Mouse (Mus musculus) common myeloid progenitor, adult 5-6 weeks (primary cell): ENCODE results near the gene Spint2. TPM values are rescaled to one million over a fixed set of nuclear protein-coding genes. Genes with fewer than 3 reads are reported as not detected.

ENCODE experiments used
- ATAC-seq: replicated peaks from 2 replicates; pipeline ENCODE4 v1.8.0; 2016; ENCODE audit warnings: low read depth, mild to moderate bottlenecking, moderate TSS enrichment, inconsistent platforms; ENCODE audit not compliant: poor library complexity, severe bottlenecking
- total RNA-seq: library from RNA; stranded (forward); fragments of 200-1000, 187-1606 nt; gene quantifications from 2 replicates; pipeline ENCODE4 v1.2.3, GENCODE M21; 2017

The Spint2 gene
- total RNA-seq, 1 experiment from 2014 or later: 25.3 TPM

GRCm38 (mm10) chr7:29287481-29287880 is 5.8 kb upstream of the Spint2 start:
- no peak for ATAC-seq

DNA sequence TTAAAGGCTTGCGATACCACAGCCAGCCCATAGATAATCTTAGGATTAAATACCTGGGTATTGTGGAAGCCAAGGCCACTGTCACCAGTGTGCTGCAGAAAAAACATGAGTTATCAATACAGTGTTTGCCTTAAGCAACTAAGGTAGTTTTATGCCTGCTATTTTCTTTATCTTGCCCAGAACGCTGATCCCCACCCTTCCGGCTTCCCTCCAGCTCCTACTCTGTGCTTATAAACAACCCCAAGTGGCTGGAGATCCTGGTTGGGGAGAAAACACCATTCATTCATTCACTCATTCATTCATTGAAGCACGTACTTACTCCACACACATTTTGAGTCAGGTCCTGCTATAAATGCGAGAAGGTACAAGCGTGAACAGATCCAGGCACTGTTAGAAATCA is 2.8 kb upstream of the Spint2 start:
- ATAC-seq: no peak

GRCm38 (mm10) chr7:29283876-29284275 is 2.2 kb upstream of the Spint2 start:
- ATAC-seq: no peak

GRCm38 (mm10) chr7:29282074-29282554 is 402 bp upstream of the Spint2 start:
- ATAC-seq: peak; percentile 36; the same call in 1 of the 2 replicates

DNA sequence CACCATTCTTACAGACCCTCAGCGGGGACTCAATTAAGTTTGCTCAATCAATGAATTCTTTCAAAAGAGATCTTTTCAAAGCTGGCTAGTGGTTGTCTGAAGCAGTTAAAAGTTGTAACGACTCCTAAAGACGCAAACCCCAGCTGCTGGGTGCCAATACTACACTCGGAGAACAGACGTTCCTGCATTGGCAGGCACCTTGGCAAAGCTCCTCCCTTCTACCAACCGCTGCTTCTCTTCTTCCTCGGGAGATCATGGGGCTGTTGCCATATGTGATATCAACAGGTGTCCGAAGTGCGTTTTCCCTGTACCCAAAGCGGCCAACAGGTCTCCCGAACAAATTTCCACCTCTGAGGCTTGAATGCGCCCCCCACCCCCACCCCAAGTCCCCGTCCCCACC is 911 bp downstream of the Spint2 start:
- peak; percentile 40; the same call in 1 of the 2 replicates for ATAC-seq

- ATAC-seq: no peak
These were observed 1.8 kb downstream of the Spint2 start for GRCm38 (mm10) chr7:29279924-29280323.

GRCm38 (mm10) chr7:29279261-29279660 is 2.5 kb downstream of the Spint2 start:
- ATAC-seq: no peak

GRCm38 (mm10) chr7:29277510-29277909 is 4.2 kb downstream of the Spint2 start:
- no peak for ATAC-seq

DNA sequence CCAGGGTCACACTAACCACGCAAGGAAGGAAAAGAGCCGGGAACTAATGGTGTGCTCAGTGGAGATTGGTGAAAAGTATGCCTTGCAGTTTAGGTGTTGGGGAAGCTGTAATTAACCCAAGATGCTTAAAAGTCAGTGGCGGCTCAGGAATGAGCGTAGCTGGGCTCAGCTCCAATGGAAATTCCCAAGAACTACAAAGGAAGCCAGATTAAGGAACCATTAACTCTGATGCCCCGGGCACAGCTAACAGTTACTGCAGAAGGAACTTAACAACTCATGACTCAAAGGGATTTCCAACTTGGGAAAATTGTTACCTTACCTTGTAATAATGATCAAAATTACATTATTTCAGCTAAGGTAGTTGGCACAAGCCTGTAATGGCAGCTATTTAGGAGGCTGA is 5.0 kb downstream of the Spint2 start:
- ATAC-seq: no peak

DNA sequence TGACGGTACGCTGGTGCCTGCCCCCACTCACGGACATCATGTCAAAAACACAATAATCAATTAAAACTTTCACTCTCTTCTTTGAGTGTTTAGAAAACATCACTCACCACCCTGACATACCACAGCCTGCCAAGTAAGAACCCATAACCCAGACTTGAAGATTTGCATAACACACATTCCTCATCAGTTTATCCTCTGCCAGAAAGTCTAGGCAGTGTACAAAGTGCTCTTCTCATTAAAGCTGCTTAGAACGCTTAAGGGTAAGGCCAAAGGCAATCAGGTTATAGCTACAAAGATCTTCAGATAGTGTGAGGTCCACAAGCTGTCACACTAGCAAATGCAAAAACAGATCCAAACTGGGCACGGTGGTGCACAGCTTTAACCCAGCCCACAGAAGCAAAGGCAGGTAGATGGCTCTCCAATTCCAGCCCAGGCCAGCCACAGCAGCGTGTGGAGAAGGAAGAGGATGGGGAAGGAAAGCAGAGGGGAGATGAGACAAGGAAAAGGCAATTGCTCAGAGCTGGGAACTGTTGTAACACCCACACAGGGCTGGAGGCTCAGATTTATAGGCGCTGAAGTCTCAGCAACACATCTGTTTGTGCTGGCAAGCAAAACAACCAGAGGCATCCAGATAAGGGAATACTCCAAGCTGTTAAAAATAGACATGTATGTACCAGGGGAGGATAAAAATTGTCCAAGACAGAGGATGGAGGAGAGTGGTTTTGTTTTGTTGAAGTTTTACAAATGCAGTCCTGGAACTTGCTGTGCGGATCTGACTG is 9.8 kb downstream of the Spint2 start:
- ATAC-seq: no peak

- ATAC-seq: peak; percentile 32; the same call in 1 of the 2 replicates
These were observed 11.3 kb downstream of the Spint2 start for GRCm38 (mm10) chr7:29270445-29270844.

DNA sequence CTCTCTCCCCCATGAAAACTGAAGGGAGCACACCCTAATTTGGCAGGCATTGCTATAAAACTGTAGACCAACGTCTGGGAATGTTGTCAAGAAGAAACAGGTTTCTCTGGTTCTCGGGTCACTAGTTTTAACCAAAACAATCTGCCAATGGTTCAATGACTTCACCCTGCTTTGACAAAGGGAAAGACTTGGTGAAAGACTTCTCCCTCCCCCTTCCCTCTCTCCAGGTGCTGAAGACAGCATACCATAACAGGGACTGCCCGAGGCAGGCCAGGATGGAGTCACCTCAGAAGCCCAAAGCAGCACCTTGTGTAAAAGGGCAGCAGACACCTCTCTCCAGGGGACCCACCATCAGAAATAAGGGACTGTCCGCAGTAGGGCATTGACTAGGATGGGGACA is 14.8 kb downstream of the Spint2 start:
- ATAC-seq: no peak

DNA sequence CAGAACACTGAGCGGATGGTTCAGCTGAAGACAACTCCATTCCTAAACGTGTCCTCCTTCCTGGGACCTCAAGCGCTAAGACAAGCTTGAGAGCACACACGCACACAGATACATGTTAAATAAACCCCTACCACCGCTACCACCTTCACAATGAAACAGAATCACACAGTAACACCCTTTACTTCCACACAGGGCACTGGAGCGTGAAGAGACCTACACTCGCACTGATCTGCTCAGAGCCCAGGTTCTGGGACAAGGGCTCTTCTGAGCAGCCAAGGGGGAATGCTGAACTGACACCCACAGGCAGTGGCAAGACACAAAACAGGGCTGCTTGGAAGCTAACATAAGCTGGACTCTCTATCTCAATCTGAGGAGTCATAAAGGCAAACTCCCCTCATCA is 16.1 kb downstream of the Spint2 start:
- no peak for ATAC-seq

DNA sequence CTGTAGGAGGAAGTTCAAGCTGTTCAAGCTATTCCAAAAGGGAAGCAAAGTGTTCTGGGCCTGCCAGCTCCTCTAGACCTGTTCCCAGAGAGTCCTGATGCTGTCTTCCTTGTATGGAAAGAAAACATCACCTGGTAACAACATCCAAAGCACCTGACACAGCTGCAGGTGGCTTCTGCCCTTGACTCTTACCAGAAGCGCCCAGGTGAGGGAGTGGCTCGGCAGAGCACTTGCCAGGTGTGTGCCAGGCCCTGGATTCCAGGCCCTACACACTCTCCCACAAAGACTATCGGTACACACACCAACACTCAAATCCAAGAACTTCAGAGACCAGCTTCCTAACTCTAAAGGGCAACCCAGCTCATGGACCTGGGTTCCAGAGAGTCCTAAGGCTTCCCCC is 17.9 kb downstream of the Spint2 start:
- no peak for ATAC-seq

DNA sequence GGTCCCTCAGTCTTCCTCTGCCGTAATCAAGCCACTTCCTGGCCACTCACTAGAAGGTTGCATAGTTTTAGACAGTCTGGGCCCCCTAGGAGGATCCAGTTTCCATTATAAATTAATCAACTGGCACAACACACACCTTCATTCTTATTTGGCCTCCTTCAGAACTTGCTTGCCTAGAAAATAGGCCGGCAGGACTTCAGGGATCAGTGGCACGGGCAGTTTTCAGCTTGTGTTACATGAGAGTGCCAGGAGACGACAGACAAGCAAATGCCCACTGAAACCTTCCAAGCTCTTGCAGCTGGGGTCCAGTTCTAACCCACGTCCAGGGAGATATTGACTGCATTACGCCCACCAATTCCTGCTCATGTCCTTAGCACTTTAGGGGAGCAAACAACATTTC is 19.6 kb downstream of the Spint2 start:
- no peak for ATAC-seq

DNA sequence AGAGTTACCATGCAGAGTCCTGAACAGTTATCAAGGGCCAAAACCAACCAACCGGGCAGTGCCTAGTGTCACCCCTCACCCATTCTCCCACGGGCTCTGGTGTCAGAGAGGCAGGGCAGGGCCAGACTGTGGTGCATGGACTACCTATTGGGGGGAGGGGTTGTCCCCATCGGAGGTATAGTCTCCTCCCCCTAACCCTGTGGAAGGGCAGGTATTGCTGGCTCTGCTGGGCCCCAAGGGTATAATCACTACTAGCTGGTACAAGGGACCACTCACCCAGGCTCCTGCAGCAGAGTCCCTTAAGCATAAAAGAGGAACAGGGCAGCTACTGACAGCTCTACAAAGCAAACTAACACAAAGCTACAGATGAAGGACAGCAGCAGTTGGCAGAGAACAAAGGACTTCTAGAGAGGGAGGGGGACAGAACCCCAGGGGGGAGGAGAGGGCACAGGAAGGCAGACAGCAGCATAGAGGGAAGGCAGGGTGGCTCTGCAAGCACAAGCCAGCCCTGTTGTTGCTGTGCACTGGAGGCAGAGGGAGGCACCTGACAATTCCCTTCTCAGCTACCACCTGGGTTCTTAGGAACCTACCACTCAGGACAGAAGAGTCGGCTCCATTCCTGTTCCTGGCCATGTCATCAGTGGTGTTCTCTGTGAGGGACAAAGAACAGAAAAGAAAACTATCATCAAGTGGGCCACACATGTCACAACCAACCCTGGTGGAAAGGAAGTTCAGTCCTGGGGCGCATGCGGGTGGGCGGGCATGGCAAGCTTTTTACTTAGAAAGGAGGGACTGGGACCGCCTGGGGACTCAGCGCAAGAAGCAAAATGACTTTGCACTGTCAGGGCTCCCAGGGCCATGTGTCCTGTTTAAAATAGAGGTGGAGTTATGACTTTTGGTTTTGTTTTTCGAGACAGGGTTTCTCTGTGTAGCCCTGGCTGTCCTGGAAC is 21.7 kb downstream of the Spint2 start:
- ATAC-seq: no peak

DNA sequence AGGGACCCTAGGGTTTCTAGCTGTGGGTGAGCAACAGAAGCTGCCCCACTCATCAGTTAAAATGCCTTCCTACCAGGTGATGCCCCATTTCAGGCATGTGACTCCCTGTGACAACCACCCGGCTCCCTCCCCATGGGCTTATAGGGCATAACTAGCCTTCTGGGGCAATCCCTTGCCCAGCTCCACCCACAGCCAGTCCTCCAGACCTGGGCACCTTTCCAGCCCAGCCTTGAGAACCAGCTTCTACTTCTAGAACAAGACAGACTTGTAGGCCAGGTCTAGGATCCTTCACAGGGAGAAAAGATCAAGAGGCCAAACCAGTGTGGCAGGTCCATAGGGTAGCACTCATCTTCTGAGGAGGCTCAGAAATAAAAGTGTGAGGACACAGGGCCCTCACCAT is 24.3 kb downstream of the Spint2 start:
- ATAC-seq: no peak

- ATAC-seq: no peak
These were observed 25.8 kb downstream of the Spint2 start for GRCm38 (mm10) chr7:29255875-29256274.

- ATAC-seq: peak; percentile 52; the same call in 1 of the 2 replicates
These were observed 27.9 kb downstream of the Spint2 start for GRCm38 (mm10) chr7:29253842-29254241.

DNA sequence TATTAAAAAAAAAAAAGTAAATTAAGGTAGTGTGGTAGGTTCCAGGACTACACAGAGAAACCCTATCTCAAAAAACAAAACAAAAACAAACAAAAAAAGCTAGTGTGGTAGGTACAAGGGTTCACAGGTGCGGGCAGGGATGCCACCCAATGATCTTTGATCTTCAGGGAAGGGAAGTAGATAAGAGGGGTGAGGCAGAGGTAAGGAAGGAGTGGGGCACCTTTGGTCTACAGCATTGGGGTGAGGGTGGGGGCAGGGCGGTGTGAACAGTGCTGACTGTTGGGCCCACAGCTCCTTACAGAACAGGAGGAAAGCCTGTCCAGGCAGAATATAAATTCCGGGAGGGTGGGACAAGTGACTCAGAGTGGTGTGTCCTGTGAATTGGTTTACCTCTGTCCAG is 30.5 kb downstream of the Spint2 start:
- no peak for ATAC-seq
